Mouse (Mus musculus): ENCODE results near the gene Alg12.

DNA sequence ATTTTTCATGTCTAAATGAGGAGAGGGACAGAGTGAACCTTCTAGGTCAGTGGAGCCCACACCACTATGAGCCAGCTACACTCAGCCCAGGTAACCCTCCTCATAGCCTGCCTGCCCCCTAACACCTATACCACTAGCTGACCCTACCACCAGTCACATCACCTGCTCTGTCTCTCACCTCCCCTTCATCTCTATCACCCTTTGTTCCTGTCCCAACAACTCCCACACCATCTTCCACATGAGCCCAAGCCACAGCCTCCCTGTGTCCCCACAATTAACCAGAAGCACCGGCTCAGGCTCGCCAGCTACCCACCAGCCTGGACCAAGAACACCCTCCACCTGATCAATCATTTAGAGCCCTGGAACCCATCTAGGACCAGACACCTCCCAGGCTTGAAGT lies 8.7 kb downstream of the Alg12 start:
- TF ChIP-seq POLR2A (IDR thresholded peaks at IDR 0.05; ENCODE audit: control insufficient read depth, low read depth, low read length) (no peak), CTCF (IDR thresholded peaks at IDR 0.05; ENCODE audit: control insufficient read depth, insufficient read depth, insufficient replicate concordance, low read depth, low read length) (no peak)
